Mouse (Mus musculus) limb, embryonic 15.5 days (tissue): ENCODE measurements around the gene Tbc1d25. TPM values are rescaled to one million over a fixed set of nuclear protein-coding genes. Genes with fewer than 3 reads are reported as not detected.

Experiments
- ATAC-seq: fragments of 200-750 bp; cut with Nextera tagmentation; 2 replicates; pipeline ENCODE4 v1.8.0; 2017; ENCODE audit warnings: low read depth, moderate TSS enrichment; ENCODE audit not compliant: insufficient number of reproducible peaks, low FRiP score, low TSS enrichment
- H3K27ac ChIP-seq: fragments of 300-500 bp; sonication (generic); 2 replicates; pipeline ENCODE4 v1.5.1; 2015; ENCODE audit warnings: moderate library complexity, mild to moderate bottlenecking, inconsistent platforms
- H3K27me3 ChIP-seq: fragments of 300-500 bp; sonication (generic); 2 replicates; pipeline ENCODE4 v1.6.1; 2015; ENCODE audit warnings: inconsistent platforms
- H3K36me3 ChIP-seq: fragments of 300-500 bp; sonication (generic); 2 replicates; pipeline ENCODE4 v1.6.1; 2015; ENCODE audit warnings: inconsistent platforms
- H3K4me1 ChIP-seq: fragments of 300-500 bp; sonication (generic); 2 replicates; pipeline ENCODE4 v1.6.1; 2015; ENCODE audit warnings: inconsistent platforms
- H3K4me2 ChIP-seq: fragments of 300-500 bp; sonication (generic); 2 replicates; pipeline ENCODE4 v1.6.1; 2015; ENCODE audit warnings: mild to moderate bottlenecking, inconsistent platforms
- H3K4me3 ChIP-seq: fragments of 300-500 bp; sonication (generic); 2 replicates; pipeline ENCODE4 v1.5.1; 2015; ENCODE audit warnings: mild to moderate bottlenecking, inconsistent platforms
- H3K9ac ChIP-seq: fragments of 300-500 bp; sonication (generic); 2 replicates; pipeline ENCODE4 v1.6.1; 2015; ENCODE audit warnings: inconsistent platforms
- H3K9me3 ChIP-seq: fragments of 300-500 bp; sonication (generic); 2 replicates; pipeline ENCODE4 v1.6.1; 2016; ENCODE audit warnings: inconsistent platforms
- WGBS: fragments of 180-500 bp; shearing (Covaris S2); methylation state at CpG from one replicate; pipeline ENCODE4 v1.1.7; 2015; 5-methylcytosine and 5-hydroxymethylcytosine counted together
- polyA plus RNA-seq: library from polyadenylated mRNA; unstranded; fragments of >200 nt; fragmentation: Nextera tagmentation; extraction: Ambion mirVana; gene quantifications from 2 replicates; pipeline ENCODE4 v1.2.1, GENCODE M21; 2015

Tbc1d25 gene
- polyA plus RNA-seq, 1 experiment from 2014 or later: 13.7 TPM

DNA sequence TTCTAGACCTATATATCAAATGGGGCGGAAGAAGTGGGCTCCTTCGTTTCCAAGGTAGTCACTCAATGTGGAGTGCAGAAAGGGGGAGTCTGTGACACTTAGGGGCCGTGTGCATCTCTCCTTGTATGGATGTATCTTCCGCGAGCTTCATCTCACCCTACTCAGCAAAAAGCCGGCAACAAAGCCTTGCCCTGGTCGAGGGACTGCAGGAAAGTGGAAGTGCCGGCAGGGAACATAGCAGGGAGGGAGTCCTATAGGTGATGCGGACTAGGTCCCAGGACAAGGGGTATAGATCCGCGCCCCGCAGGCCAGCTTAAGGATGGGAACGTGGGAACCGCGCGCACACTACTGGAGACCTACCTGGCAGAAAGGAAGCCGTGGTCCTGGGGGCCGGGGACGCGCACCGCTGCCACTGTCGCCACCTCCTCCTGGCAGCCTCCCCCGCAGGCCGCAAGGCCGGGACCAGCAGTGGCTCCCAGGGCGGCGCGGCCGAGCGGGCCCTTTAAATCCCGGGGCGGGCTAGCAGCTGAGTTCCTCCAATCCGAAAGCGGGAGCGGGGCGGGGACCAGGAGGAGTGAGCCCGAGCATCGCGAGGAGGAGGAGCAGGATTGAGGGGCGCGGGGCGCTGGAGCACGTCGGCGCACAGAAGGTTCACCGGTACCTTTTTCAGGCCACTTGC is 30.2 kb upstream of the Tbc1d25 start, which contains the start of gene Porcn:
TSS of gene Porcn (minus strand) at position 511 of the 679 bp plus-strand sequence.
- Histone ChIP-seq H3K4me3 (peak within 1 kb of the TSS; percentile 53), H3K36me3 (no peaks in the 10 kb centered on the region), H3K9me3 (no peaks in the 10 kb centered on the region), H3K4me1 (peaks cover 4% of the 10 kb centered on the region; the same call in 1 of the 2 replicates), H3K4me2 (peak within 1 kb of the TSS; percentile 58), H3K27ac (no peak within 1 kb of the TSS), H3K9ac (peak within 1 kb of the TSS; percentile 55), H3K27me3 (no peaks in the 10 kb centered on the region)
- 16% methylated on average over 44 of the region's 46 CpGs for WGBS
- peak; percentile 88 for ATAC-seq

DNA sequence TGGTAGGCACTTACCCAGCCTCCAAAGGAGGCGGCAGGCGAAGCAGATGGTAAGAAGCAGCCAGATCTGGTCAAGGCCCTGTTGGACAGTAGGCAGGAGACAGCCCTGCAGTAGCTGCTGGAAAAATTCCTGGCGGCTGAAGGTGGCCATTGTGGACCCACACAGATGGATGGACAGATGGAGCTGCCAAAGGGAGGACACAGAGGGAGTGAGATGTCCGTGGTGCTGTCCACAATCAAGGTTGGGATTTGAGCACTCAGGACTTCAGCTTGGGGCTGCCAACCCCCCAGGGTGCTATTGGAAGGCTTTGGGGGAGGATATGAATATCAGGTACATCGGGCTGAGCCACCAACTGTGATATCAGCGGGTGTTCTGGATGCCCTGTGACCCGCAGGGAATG is 29.6 kb upstream of the Tbc1d25 start:
- H3K9ac ChIP-seq: no peak overlapping the region
- no peaks in the 10 kb centered on the region for H3K9me3 ChIP-seq
- H3K4me1 ChIP-seq: peaks cover 4% of the 10 kb centered on the region; the same call in 1 of the 2 replicates
- ATAC-seq: no peak
- H3K4me2 ChIP-seq: peak overlapping the region; percentile 58
- H3K27ac ChIP-seq: no peak overlapping the region
- no peaks in the 10 kb centered on the region for H3K27me3 ChIP-seq
- no peaks in the 10 kb centered on the region; the same call in 1 of the 2 replicates for H3K36me3 ChIP-seq
- WGBS: 47% methylated on average over 7 of the region's 7 CpGs
- peak overlapping the region; percentile 53 for H3K4me3 ChIP-seq

DNA sequence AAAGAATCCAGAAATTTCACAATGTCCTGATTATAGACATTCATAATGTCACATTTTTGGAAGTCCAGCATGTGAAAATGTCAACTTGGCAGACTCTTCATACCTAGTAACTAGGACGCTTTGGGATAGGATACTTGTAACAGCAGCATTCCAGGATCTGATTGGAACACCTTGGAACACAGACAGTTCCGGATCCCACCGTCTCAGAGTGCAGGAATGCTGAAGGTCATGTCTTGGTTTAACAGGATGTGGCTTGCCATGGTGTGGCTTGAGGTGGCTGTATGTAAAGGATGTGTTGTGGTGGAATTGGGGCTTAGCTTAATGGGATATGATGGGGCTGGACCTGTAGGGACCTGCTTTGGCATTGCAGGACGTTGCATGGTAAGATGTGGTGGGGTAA is 29.1 kb upstream of the Tbc1d25 start:
- Histone ChIP-seq H3K9ac (no peak overlapping the region), H3K4me3 (no peak overlapping the region), H3K9me3 (no peaks in the 10 kb centered on the region), H3K36me3 (no peaks in the 10 kb centered on the region; the same call in 1 of the 2 replicates), H3K4me2 (no peak overlapping the region), H3K27me3 (no peaks in the 10 kb centered on the region), H3K27ac (no peak overlapping the region), H3K4me1 (peaks cover 4% of the 10 kb centered on the region; the same call in 1 of the 2 replicates)
- 66% methylated on average over 4 of the region's 4 CpGs for WGBS
- ATAC-seq: no peak

DNA sequence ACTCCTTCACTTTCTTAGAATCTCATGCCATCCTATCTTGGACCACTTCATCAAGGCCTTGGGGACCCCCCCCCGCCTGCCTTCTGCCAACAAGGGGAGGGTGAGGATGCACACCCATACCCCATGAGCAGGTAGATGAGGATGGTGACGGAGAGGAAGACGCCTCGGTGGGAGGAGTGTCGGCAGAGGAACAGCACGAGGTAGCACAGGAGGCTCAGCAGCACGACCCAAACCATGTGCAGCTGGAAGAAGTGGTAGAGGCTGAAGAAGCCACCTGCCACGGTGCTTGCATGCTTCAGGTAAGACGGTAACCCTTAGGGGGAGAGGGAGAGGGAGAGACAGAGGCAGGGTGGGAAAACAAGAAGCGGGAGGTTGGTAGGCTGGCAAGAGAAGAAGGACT is 28.1 kb upstream of the Tbc1d25 start:
- 73% methylated on average over 10 of the region's 10 CpGs for WGBS
- Histone ChIP-seq H3K9ac (no peak overlapping the region), H3K36me3 (no peaks in the 10 kb centered on the region; the same call in 1 of the 2 replicates), H3K27ac (no peak overlapping the region), H3K27me3 (no peaks in the 10 kb centered on the region), H3K9me3 (no peaks in the 10 kb centered on the region), H3K4me3 (no peak overlapping the region), H3K4me1 (peaks cover 4% of the 10 kb centered on the region; the same call in 1 of the 2 replicates), H3K4me2 (no peak overlapping the region)
- ATAC-seq: no peak

DNA sequence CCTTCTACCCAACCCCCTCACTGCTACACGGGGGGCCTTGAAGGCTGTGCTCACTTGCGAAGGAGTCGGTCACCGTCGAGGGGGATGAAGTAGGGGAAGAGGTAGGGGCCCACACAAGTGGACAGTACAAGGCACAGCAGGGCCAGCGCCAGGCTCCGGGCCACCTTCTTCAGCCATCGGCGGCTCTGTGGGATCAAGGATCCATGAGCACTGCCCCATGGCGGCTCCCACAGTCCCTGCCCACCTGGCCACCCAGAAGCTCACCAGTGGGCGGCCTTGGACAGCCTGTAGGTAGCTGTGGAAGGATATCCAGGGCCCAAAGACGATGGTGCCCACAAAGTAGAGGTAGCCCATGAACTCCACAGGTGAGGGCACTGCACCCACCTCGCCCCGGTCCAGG is 27.1 kb upstream of the Tbc1d25 start:
- Histone ChIP-seq H3K9ac (no peak overlapping the region), H3K4me2 (no peak overlapping the region), H3K4me1 (peaks cover 4% of the 10 kb centered on the region; the same call in 1 of the 2 replicates), H3K4me3 (no peak overlapping the region), H3K27ac (no peak overlapping the region), H3K27me3 (no peaks in the 10 kb centered on the region), H3K9me3 (no peaks in the 10 kb centered on the region), H3K36me3 (no peaks in the 10 kb centered on the region; the same call in 1 of the 2 replicates)
- ATAC-seq: no peak
- WGBS: 86% methylated on average over 14 of the region's 14 CpGs

DNA sequence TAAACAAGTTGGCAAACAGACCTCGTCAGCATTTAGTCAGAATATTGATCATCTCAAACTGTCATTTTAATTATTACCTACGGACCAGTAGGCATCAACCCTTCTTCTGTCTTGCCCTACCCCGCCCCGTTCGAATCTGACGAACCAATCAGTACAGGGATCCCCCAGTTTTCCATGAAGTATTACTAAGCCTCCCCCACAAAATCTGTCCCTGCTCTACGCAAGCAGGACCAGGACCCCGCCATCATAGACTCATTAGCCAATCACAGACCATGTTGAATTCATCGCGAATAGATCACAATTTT is 17.4 kb upstream of the Tbc1d25 start, which contains the start of gene Ebp:
TSS of gene Ebp (minus strand) at position 94 of the 305 bp plus-strand sequence.
- H3K27ac ChIP-seq: peak within 1 kb of the TSS; percentile 43
- peak within 1 kb of the TSS; percentile 55 for H3K9ac ChIP-seq
- H3K4me2 ChIP-seq: peak within 1 kb of the TSS; percentile 54
- peak within 1 kb of the TSS; percentile 55 for H3K4me3 ChIP-seq
- H3K9me3 ChIP-seq: no peaks in the 10 kb centered on the region
- 29% methylated on average over 10 of the region's 10 CpGs for WGBS
- H3K27me3 ChIP-seq: no peaks in the 10 kb centered on the region
- no peaks in the 10 kb centered on the region for H3K4me1 ChIP-seq
- ATAC-seq: no peak
- no peaks in the 10 kb centered on the region for H3K36me3 ChIP-seq

DNA sequence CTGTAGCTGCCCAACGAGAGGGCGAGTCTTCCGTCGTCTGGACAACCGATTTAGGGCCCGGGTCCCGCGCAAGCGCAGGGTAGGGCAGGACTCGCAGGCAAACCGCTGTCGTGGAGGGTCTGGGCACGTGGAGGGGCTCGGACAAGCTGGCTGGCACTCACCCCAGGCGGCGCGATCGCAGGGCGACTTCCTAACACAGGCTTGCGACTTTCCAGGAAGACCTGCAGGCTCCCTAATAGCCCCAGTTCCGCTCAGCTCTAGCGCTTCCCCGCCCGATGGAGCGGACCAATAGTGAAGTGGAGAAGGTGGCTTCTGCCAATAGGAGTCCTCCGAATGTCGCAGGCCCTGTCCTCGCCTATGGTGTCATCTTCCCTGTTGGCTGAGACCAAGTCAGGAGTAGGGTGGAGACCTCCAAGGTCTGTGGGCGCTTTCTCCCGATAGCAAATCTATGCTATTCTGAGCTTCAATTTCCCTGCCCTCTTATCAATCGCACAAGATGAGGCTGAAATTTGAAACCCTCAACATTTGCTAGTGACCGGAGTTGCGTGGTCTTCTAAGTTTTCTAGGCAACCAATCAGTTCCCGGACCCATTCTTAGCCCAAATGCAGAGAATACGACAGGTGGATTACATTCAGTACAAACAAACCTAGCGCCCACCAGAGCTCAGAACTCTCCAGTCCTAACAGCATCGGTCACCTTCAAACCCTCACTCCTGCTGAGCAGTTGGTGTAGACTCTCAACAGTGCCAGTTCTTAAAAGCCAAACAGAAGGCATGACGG is 16.8 kb upstream of the Tbc1d25 start:
- Histone ChIP-seq H3K27ac (peak overlapping the region; percentile 43), H3K9me3 (no peaks in the 10 kb centered on the region), H3K9ac (peak overlapping the region; percentile 55), H3K4me1 (no peaks in the 10 kb centered on the region), H3K36me3 (no peaks in the 10 kb centered on the region), H3K27me3 (no peaks in the 10 kb centered on the region), H3K4me2 (peak overlapping the region; percentile 54), H3K4me3 (peak overlapping the region; percentile 55)
- ATAC-seq: peak; percentile 96
- 14% methylated on average over 38 of the region's 38 CpGs for WGBS

DNA sequence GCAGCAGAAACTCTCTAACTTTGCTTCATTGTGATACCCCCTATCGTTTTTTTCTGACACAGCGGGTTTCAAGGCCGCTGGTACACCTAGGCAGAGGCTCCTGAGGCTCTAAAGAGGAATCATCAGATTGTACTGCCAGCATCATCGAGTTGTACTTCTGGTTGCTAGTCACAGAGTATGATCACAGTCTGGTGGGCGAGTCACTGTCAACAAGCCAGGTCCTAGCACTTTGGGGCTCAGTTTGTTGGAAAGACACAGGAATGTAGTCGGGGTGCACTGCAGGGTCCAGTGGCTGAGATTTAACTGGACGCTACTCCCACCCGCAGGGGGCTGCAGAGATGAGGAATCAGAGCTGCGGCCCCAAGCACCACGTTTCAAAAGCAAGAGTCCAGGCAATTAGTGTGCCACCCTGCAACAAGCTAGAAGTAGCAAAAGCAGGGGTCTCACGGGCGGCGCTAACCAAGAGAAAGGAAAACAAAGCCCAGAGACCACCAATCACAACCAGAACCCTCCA is 16.2 kb upstream of the Tbc1d25 start:
- peak overlapping the region; percentile 55 for H3K4me3 ChIP-seq
- H3K9ac ChIP-seq: peak overlapping the region; percentile 55
- 13% methylated on average over 13 of the region's 13 CpGs for WGBS
- peak overlapping the region; percentile 54 for H3K4me2 ChIP-seq
- H3K9me3 ChIP-seq: no peaks in the 10 kb centered on the region
- H3K27me3 ChIP-seq: no peaks in the 10 kb centered on the region
- ATAC-seq: no peak
- peak overlapping the region; percentile 43 for H3K27ac ChIP-seq
- H3K36me3 ChIP-seq: no peaks in the 10 kb centered on the region
- H3K4me1 ChIP-seq: no peaks in the 10 kb centered on the region

DNA sequence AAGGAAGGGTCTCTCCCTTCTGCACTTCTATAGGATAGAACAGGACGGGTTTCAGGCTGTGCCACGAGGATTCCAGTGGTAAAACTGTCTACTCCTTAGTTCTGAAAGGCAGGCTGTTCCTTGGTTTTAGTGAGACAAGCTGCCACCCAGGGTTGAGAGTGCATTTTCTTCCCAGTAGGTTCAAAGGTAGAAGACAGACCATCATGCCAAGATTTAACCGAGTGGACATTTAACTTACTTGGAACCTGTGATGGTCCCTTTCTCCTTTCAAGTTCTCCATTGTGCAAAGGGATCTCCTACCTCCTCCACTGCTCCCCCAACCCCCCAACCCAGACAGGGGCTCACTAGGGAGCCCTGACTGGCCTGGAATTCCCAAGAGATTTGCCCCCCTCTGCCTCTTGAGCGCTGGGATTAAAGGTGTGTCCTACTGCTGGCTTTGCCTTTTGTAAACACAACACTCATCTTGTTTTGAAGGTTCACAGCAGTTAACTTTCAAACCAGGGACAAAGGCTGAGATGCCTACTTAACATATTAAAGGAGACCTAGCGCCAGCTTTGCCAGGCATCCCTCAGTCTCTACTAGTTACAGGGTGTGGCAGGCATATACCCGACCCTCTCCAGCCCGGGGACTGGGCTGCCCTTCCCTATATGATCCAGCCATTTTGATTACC is 7.0 kb upstream of the Tbc1d25 start:
- H3K27me3 ChIP-seq: no peaks in the 10 kb centered on the region
- H3K36me3 ChIP-seq: no peaks in the 10 kb centered on the region
- H3K4me2 ChIP-seq: no peak overlapping the region
- H3K4me3 ChIP-seq: no peak overlapping the region
- 23% methylated on average over 7 of the region's 7 CpGs for WGBS
- no peak overlapping the region for H3K9ac ChIP-seq
- no peaks in the 10 kb centered on the region for H3K9me3 ChIP-seq
- H3K4me1 ChIP-seq: no peaks in the 10 kb centered on the region
- no peak for ATAC-seq
- H3K27ac ChIP-seq: no peak overlapping the region

DNA sequence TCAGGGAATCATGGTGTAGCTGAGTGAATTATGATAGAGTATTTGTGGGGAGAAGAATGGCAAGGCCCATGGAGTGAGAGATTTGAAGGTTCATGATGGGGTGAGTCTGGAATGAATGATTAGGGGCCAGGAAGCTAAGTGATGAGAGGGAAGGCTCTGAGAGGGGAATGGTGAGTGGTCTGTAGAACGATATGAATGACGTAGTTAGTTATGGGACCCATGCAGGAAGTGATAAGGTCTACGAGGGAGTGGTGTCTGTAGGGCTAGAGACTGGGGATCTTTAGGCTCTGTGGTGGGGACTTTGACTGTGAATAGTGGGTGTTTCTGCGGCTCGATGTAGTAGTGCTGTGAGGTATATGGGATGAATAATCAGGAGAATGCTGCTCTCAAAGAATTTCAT is 3.7 kb upstream of the Tbc1d25 start:
- ATAC-seq: no peak
- Histone ChIP-seq H3K27ac (no peak overlapping the region), H3K4me3 (no peak overlapping the region), H3K27me3 (no peaks in the 10 kb centered on the region), H3K9me3 (no peaks in the 10 kb centered on the region), H3K4me1 (0 out of 2 replicates have a peak, but pooled peaks cover 3% of the 10 kb centered on the region), H3K36me3 (no peaks in the 10 kb centered on the region), H3K9ac (no peak overlapping the region), H3K4me2 (no peak overlapping the region)
- WGBS: 86% methylated on average over 5 of the region's 5 CpGs

DNA sequence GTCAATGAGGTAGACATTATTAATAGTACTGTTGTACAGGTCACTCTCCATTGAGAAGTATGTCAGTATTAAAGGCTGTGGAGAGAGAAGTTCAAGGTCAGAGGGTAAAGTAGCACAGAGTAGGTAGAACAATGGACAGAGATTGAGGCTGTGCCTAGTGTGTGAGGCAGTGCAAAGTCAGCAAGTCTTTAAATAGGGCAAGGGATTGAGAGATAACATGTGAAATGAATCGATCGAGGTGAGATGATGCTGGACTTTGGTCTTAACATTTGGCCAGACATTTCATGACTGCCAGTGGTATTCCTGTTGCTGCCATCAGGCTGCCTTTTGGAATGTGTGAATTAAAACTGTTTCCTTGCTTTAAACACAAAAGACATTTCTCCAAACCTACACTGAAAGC is 2.9 kb upstream of the Tbc1d25 start:
- no peak overlapping the region for H3K4me3 ChIP-seq
- no peaks in the 10 kb centered on the region for H3K36me3 ChIP-seq
- H3K9ac ChIP-seq: no peak overlapping the region
- H3K27me3 ChIP-seq: no peaks in the 10 kb centered on the region
- WGBS: 84% methylated on average over 2 of the region's 2 CpGs
- H3K4me2 ChIP-seq: no peak overlapping the region
- 0 out of 2 replicates have a peak, but pooled peaks cover 3% of the 10 kb centered on the region for H3K4me1 ChIP-seq
- no peak for ATAC-seq
- no peak overlapping the region for H3K27ac ChIP-seq
- H3K9me3 ChIP-seq: no peaks in the 10 kb centered on the region
